Mouse (Mus musculus): Measurements from ENCODE around the gene Ttc6.

Ttc6 gene

DNA sequence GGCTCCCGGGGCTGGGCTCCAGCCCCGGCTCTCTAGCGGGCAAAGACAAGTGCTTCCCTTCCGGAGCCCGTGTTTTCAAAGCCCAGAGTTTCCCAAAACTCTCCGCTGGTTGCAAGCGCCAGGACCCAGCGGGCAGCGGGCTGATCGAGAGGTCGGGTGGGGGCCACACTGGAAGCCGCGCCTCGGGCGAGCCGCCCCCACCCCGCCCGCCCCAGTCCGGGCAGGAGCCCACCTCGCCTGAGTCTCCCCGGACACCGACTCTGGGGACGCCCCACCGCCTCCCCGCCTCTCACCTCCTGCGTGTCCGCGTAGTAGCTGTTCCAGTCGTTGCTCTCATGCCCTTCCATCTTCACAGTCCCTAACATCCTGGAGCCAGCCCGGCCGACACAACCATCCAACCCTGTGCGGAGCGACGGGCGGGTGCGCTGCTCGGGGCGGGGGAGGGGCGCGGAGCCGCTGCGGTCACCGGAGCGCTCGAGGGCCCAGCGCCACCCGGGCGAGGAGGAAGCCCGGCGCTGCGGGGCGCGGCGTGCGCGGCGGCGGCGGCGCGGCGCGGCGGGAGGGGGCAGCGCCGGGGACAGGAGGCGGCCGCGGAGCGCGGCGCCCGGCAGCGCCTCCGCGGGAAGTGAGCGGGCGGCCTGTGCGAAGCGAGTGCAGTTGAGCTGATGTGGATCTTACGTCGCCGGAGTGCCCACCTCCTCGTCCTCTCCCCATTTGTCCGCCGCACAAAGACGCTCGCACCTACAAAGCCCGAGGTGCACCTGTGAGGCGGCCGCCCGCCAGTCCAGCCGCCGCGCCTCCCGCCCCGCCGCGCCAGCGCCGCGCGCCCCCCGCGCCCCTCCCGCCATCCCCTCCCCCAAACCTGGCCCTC lies 18.3 kb upstream of the Ttc6 start:
- DNase-seq: no peak

DNA sequence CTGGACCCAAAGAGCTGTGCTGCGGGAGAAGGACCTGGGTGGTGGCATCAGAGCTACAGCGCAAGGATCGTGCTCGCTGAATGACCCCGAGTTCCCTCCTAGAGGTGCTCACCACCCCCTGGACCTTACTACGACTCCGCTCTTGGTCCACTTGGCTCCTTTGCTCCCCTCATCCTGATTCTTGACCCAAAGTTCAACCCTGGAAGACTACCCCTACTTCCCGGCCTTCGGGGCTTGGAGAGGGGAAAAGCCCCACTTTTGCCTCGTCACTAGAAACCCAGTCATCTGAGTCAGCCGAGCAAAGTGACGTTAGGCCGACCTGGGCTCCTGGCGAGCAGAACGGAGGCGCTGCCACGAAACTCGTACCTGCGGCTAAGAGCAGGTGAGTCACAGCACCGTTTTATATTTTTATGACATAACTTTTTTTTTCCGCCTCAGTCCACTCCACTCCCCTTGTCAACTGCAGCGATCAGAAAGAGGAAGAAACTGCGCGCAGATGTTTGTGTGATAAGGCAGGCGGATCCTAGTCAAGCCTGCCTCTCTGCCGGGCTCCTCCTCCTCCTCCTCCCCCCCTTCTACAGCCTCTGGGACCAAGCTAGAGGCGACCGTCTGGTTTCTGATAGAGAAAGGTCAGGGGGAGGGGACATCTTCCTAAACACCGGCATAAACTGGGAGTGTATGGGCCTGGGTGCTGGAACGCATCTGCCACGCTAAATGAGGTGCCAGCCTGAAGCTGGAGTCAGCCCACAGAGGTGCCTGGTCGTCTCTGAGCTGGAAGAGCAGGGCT lies 17.3 kb upstream of the Ttc6 start, which contains the start of gene Foxa1:
Gene Foxa1 (minus strand): TSS at position 502 of the 787 bp plus-strand sequence.
- no peak for DNase-seq

DNA sequence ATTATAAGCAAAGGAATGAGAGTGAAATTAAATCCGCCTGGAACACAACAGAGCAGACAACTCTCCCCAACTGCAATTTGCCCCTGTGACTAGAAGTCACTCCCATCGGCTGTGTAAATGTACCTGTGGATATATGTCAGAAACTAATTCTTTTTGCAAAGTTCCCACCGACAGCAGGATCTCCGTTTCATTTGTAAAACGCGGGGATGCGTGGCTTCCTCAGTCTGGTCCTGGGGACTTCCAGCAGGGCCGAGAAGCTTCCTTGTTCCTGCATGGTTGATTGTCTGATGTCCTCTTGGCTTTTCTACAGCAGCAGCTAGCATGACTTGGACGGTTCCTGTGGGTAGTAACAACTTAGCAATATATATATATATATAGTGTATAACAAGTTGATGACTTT lies 16.0 kb upstream of the Ttc6 start:
- DNase-seq: no peak

DNA sequence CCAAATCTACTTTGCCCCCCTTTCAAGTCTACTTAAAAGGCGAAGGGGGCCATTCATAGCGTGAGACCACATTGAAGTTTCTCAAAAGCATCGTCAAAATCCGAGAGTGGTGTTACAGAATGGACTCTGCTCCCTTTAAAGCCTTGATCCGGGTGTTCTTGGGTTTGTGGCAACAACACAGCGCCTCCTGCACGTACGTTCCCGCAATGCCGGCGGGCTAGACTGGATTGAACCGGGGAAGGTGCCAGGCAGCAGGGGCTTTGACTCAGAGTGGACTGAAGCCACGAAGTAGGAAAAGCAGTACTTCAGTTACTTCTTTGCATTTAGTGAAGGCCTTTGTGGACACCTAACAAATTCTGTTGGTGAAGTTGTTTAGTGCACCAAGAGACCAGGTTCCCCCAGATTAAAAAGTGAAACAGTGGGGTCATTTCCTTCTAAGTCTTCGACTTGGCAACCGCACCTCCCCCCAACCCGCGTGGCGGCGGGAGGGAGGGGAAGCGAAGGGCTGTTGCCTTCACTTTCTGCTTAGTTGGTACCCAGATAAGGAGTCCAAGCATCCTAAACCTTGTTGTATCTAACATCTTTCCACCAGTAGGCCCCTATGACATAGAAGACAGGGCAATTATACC lies 15.4 kb upstream of the Ttc6 start:
- no peak for DNase-seq

DNA sequence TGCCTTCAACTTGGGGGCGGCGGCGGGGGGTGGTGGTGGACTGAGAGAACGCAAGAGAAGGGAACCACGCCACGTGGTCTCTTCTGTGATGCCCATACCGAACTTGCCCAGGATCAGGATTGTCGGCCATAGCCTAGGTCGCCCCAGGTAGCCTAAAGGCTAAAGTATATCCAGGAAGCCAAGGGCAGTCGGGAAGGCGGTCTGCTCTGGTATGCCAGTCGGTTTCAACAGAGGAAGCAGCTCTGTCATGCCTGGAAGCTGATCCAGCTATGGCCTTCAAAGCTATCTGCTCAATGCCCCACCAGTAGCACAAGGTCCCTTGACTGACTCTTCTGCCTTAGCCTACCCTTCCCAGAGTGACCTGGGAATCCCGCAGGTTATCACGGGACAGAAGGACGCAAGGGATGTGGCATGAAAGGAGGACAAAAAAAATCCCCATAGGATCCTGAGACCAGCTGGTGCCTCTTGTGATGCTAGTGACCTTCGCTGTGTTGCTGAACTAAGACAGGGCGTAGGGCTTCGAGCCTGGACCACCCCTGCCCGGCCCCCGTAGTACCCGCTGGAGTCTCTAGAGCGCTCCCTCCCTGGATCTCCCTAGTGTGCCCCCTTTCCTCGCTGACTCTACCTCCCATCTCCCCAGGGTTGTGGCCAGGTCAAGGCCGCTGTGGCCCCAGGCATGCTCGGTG lies 14.8 kb upstream of the Ttc6 start:
- DNase-seq: no peak

DNA sequence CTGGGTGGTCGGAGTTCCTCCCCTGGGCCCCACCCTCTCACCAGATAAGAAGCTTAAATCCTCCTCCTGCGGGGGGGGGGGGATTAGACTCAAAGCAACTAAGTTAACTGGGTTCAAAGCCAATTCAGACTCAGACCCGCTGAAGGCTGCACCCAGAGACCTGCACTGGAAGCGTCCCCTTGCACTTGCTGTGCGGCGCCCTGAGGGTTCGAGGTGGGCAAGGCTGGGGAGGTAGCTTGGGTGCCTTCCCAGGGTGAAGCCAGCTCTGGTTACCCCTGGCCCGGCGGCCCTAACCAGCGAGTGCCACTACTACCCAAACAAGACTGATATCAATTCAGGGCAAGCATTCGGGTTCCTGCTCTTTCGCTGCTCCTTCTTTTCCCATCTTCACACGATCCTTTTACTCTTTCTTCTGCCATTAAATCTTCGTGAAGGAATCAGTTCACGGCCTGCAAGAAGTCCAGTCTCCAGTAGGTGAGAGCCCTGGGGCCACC lies 14.2 kb upstream of the Ttc6 start:
- DNase-seq: no peak

DNA sequence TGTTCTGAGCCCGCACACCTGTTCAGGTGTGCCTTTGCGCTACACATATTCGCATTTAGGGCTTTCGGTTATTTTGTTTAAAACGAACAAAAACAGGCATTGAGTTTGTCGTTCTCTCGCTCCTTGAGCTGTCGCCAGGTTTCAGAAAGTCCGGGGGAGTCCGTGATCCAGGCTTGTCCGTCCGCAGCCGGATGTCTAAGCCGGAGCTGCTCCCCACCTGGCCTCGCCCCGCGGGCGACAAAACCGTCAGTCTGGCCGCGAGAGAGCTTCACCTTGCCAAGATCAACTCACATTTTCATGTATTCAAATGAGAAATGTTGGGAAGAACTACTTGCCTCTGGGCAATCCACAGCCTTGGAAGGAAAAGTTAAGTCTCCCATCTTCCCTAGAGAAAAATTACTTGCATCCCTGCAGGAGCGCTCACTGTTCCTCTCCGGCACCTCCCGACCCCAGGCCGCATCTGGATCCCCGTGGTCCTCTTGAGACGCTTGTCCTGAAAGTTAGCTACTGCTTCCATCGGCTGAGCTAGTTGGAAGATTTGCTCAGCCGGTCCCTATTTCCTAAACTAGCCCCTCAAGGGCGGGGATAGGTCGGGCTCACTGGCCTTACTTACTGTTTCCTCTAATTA lies 13.6 kb upstream of the Ttc6 start:
- DNase-seq: no peak

DNA sequence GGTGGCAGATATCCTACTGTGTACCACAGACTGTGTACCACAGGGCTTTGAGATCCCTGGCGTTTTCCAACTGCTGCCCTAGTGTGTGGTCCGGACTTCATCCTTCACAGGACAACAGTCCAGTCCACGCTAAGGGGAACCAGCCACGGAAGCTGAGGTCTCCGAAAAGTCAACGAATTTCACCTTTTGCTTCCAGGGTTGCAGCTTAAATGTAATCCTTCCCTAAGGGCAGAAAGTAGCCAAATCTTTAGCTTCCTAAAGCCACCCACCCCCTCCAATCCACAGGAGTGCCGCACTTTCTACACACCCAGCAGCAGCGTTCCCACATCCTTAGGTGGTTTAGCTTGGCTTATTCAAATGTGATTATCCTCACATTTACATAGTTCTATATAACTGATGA lies 13.0 kb upstream of the Ttc6 start:
- DNase-seq: no peak

DNA sequence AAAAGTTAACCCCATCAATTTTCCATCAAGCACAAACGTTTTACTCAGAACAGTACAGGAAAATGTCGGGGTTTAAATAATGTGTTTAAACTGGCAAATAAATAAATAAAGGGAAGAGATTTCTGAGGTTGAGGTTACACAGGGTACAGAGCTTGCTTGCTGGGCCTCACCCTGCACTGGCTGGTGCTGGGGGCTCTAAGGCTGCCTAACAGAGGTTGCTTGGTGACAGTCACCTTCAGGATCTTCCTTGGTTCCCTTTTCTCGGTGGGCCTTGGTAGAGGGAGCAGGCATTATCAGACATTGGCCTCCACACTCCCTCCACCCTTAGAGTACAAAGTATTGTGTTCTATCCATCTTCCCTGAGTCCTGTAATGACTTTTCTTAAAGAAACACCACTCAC lies 11.6 kb upstream of the Ttc6 start:
- no peak for DNase-seq

DNA sequence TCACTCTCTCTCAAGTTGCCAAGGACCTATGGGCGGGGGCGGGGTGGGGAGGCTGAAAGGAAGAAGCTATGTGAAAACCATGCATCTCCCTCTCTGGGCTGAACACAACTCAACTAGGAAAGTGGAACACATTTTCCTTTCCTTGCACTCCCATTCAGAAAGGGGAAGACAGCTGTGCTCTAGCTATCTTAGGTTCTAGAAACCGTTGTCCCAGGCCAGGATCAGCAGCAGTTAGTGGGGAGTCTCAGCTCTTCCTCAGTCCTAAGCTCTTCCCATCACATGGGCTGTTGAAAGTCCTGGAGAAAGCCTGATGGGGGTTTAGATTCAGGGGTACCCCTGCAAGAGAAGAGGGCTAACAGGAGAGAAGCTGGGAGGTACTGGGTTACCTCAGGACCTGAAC lies 9.8 kb upstream of the Ttc6 start:
- DNase-seq: no peak

DNA sequence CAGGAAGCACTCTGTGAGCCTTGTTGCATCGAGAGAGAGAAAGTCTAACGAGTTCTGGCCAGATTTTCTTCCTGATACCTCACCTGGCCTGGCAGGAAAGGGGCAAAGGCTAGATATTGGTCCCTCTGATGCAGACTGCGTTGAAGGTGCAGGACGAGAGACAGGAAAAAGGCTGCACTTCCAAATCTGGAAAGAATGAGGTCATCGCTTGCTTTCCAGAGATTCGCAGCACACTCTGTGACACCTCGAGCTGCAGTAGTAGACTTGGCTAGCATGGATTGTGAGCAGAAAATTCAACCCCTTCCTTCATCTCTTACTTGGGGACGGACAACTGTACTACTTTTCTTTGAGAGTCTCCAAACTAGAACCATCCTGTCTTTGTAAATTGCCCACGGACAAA lies 7.9 kb downstream of the Ttc6 start:
- no peak for DNase-seq

DNA sequence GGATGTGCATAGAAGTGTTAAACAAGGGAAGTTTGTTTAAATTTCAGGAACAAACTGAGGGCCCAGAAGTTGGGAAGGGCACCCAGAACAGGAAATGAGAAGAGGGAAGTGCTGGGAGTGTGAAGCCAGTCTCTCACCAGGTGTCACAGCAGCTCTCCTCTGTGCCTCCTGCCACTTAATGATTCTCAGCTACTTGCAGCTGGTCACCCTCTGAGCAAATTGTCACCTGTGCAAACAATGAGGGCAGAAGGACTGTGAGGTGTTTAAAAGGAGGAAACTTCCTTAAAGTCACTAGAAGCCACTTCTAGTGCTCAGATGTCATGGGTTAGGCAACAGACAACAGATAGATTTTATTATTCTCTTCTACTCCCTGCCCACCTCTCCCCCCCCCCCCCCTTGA lies 8.5 kb downstream of the Ttc6 start:
- no peak for DNase-seq

DNA sequence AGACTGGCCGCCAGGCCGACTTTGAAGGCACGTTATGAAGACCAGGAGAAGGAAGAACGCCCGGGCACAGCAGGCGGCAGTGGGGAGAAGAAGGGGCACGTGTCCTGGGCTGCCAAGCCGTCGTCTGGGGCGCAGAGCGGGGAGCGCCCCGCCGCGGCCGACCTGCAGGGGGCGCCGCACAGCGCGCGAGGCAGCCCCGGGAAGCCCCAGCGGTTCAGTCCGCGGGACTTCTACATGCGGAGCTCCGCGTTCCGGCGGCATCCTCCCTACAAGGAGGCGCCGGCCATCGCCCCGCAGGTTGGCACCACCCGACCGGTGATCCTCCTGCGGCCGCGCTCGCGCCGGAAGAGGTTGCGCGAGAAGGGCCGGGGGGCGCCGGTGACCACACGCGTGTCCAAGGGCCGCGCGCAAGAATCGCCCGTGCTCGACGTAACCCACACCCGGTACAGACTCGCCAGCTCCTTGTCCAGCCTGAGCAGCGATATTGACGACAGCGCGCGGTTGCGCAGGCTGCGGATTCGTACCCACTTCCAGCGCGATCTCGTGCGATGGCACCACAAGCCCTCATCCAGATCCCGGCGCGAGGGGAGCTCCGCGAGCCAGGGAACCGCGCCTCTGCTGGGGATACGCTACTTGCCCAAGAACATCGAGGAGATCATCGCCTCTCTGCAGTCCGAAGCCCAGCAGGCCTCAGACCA lies 12.2 kb downstream of the Ttc6 start:
- DNase-seq: peak; percentile 22

DNA sequence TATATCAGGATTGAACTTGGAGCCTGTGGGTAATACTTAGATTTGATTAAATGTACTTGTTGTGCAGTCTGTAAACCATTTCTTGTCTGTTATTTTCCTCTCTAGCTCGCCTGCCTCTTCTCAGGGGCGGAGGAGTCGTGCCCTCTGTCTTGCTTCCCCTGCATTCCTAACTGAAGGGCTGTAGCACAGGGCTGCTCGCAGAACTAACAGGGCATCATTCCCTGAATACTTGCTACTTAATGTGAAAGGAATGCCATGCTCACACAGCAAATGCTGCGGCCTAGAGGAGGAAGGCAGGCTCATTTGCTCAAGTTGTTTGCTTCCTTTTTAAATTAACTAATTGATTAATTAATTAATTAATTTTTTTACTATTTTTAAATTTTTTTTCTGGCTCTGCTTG lies 43.7 kb downstream of the Ttc6 start:
- peak; percentile 7 for DNase-seq

DNA sequence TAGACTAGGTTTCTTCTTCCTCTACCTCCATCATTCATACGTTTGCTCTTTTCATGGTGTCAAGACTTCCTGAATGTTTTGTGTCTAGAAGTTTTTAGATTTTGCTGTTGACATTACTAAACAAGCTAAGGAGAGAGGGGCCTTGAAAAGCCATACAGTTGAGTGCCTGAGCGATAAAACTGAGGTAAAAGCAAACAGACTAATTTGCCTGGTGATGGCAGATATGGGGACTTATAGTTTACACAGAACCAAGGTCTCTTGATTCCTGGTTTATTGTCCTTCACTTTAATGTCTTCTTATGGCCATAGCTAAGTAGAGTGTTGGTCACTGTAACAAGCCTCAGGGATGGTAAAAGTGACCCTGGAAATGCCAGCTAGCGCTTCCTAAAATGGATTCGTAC lies 51.2 kb downstream of the Ttc6 start:
- DNase-seq: no peak

DNA sequence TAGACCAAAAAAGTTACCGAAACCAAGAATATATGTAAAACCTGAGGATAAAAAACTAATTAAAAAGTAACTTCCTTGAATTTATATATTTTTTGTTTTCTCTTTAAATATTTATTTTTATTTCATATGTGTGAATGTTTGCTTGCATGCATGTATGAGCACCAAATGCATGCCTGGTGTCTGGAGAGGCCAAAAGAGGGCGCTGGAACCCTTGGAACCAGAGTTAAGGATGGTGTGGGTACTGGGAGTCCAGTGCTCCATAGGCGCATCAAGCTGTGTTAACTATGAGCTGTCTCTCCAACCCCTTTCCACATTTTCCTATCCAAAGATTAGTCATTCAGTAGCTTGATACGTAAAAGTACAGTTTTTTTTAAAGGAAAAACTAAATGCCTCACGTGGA lies 58.1 kb downstream of the Ttc6 start:
- DNase-seq: no peak

DNA sequence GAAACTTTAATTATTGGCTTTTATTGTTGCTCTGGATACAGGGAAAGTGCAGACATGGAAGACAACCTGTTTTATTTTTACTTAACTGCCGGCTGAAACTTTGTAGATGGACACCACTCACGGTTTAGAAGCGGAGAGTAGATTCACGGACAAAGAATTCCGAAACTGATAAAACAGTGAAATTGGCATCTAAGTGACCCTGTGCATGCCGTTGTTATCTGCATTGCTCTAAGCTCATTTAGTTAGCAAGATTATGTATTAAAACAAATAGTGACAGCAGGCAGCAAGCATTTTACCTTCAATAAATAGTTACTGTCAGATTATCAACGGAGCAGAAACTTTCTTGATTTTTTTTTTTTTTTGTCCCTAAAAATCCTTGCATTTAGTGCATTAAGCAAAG lies 59.4 kb downstream of the Ttc6 start:
- no peak for DNase-seq

DNA sequence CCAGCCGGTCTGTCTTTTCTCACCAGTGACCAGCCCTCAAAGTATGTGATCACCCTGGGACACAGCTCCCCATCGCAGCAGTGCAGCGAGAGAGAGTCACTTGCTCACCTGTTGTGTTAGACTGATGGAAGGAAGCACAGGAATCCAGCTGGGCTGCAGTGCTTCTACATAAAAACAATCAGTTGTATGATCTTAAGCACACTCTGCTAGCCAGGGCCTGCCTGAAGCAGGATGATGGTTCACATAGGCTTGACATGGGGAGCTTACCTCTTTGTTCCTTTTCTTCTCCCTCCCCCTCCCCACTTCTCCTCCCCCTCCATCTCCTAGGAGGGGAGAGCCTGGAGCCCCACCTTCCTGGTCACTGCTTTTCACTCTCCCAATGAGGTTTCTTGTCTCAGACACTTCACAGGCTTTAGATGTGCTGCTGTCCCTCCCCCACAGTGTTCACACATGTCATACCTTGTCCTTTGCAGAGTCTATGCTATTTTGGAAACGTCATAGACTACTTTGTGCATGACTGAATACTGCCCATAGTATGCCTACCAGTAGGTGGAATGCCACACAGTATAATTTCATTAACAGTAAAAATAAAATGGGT lies 60.2 kb downstream of the Ttc6 start:
- DNase-seq: no peak

DNA sequence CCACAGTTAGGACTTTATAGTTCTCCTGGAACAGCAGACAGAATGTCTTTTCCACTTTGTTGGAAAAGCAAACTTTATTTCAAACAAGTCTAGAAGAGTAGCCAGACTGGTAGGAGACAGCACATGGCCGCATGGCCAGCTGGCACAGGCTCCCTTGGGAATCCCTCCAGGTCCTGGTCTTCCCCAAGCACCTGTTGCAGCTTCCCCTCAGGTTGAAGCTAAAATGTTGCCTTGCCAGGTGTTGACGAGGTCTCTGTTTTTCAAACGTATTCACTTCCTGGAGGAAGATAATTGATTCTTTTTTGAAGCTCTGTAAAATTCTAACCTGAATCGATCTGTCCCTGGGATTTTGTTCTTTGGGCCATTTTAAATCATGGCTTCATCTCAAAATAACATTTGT lies 86.1 kb downstream of the Ttc6 start:
- DNase-seq: no peak

DNA sequence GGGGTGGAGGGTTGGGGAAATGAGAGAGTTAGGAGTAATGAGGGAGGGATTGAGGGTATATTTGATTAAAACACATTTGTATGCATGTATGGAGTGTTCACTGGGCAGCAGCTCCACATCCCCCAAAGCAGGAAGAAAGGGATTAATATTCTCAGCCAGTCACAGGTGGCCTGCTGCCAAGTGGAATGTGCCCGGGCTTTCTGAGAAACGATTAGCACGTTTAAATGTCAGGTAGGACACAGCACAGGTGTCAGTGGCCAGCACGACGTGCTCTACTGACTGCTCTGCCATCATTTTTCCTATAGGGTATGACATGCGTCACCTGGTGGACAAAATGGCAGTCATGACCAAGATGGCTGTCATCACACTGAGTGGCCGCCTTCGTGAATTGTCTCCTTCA lies 86.8 kb downstream of the Ttc6 start:
- DNase-seq: no peak

DNA sequence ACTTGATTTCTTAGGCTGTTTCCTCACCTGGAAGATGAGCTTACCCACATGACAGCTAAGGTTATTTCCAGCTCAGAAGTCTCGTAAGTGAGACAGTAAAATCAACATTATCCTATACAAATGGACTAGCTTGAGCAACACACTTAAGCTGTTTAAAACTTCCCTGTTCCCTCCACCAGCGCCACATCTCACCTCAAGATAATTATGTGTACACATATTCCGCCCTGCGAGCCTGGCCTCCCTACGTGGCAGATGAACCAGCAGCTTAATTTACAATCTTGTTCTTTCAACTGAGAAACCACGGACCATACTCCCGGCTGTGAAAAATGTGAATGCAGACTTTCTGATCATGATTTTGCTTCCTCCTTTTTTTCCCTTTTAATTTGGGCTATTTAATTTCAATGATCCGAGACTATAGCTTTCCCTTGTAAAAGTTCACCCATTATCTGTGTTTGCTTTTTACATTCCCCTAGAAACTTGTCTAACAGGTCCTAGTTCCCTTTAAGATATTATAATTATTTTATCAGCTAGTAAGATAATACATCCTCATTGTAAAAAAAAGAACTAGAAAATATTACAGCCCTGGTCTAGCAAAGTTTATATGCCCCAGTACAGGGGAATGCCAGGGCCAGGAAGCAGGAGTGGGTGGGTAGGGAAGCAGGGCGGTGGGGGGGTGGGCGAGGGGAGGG lies 99.2 kb downstream of the Ttc6 start:
- DNase-seq: no peak

All from kidney, postnatal 14 days (tissue).